Mouse (Mus musculus): Measurements from ENCODE around the gene Acot3. TPM values are rescaled to one million over a fixed set of nuclear protein-coding genes. Genes with fewer than 3 reads are reported as not detected.
"Not testable (repeated sequence)": the region's sequence is repeated elsewhere in the genome, so short reads cannot be mapped to it uniquely, and the experiment has no call there.

Acot3 gene
- total RNA-seq (2021) = 1 to 10 TPM; 3.2 to 3.6 TPM

DNA sequence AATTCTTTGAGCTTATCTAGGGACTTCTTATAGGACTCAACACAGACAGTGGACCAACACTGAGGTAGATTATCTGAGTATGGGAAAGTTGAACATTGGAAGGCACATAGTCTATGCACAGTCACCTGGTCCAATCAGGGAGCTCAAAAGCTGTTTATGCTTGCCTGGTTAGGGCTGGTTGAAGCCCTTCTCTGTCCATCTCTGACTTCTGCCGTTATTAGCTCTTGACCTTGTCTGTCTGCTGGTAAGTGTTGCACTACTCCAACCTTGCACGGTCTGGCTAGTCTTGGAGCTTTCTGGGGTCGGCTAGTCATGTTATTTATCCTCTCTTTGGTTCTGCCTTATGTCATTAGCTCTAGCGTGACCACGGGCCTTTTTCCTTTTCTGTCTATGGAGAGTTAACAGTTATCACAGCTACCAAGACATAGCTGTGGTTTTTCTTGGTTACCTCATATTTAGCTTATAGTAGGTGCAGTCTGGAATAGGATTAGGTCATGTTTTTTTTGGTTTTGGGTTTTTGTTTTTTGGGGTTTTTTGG, at the start of gene Acot3:
TSS of gene Acot3 (plus strand) at position 208 of the 538 bp plus-strand sequence.
- no peak for DNase-seq (ENCODE audit: low spot score in 2 of 2)
- intact Hi-C loops (cut with DNase I) = loop anchor here (2.0 kb wide), 1 partner anchor 19 kb away; no protein-coding TSS in a partner anchor

GRCm38 (mm10) chr12:84003866-84004265, 48.1 kb upstream of the Acot3 start:
- intact Hi-C loops (cut with DNase I) = no loop called here

DNA sequence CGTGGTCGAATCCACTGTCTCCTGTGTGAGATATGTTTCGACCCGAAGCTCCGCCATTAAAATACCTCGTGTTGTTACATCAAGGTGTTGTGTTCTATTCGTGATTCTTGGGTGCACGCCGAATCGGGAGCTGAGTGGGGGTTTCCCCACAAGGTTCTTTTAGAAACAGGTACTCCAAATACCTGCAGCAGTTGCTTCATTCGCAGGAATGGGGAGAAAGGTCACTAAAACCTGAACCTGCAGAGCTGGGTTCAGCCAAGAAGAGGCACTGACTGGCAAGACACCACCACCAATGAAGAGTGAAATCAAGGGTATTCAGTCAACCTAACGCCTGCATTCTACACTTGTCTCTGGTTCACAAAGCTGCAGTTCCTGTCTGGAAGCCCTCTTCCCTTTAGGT, 43.7 kb upstream of the Acot3 start:
- no peak for DNase-seq (ENCODE audit: low spot score in 2 of 2)
- intact Hi-C loops (cut with DNase I) = no loop called here

More at GRCm38 (mm10) chr12:84003866-84004265, 48.1 kb upstream of the Acot3 start:
- DNase-seq (ENCODE audit: low spot score in 2 of 2) = no peak

GRCm38 (mm10) chr12:84008729-84009128, 43.2 kb upstream of the Acot3 start:
- no peak for DNase-seq (ENCODE audit: low spot score in 2 of 2)
- intact Hi-C loops (cut with DNase I) = no loop called here

GRCm38 (mm10) chr12:84009171-84009965, 42.6 kb upstream of the Acot3 start, which contains the start of gene Acot1:
Gene Acot1 (plus strand): TSS chr12:84009490.
- peak; percentile 48 to 53 for DNase-seq (ENCODE audit: low spot score in 2 of 2)
- intact Hi-C loops (cut with DNase I) = not testable (repeated sequence)

DNA sequence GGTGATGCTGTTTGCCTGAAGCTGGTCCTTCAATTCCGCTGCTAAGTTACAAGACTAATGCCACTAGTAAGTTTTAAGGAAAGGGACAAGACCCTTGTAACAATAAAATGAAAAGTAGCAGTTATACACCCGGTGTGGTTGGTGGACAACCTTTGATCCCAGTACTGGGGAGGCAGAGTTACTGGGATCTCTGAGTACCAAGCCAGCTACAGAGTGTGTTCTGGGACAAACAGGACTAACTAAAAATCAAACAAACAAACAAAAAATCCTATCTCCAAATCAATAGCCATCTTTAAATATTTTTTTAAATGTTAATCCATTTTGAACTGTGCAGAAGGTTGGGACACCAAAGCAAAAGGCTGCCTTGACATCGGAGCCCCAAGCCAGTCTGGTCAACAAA, 41.7 kb upstream of the Acot3 start:
- DNase-seq (ENCODE audit: low spot score in 2 of 2) = no peak
- intact Hi-C loops (cut with DNase I) = no loop called here

- DNase-seq (ENCODE audit: low spot score in 2 of 2) = peak; percentile 46 to 53
- intact Hi-C loops (cut with DNase I) = no loop called here
Observed at GRCm38 (mm10) chr12:84011251-84012040, 40.5 kb upstream of the Acot3 start.

DNA sequence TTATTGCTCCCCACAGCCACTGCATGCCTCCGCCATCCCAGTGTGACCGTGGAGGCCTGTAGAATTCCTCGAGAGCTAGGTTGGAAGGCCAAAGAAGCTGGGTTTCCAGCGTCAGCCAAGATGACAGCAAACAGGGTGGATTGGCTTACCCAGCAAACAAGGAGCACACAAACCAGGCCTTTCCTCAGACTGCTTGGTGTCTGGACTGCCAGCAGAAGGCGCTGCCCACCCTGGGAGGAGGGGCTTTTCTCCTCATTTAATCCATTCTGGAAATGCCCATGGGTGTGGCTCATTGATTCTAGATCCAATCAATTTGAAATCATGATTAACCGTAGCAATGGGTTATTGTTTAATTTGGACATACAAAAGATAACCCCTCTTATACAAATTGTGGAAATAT, 38.8 kb upstream of the Acot3 start:
- intact Hi-C loops (cut with DNase I) = no loop called here
- no peak for DNase-seq (ENCODE audit: low spot score in 2 of 2)

GRCm38 (mm10) chr12:84013701-84014100, 38.2 kb upstream of the Acot3 start:
- intact Hi-C loops (cut with DNase I) = no loop called here
- peak in 1 of 2 experiments; percentile 24 for DNase-seq (ENCODE audit: low spot score in 2 of 2)

DNA sequence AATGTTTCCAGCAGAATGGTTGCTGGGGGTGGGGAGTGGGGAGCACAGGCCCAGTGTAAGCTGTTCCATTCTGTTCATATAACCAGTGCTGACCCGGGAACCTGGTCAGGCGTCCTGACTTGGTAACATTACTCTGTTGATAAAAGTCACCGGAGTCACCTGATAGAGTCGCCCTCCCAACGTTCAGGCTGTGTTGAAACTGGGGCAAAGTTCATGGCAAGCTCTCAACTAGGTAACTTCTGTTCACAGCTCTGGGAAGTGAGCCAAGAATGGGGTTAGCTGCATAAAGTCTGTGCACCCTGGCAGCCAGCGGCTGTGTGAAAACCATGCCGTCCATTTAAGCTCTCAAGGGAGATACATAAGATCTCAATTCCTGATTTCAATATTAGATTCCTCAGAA, 31.4 kb upstream of the Acot3 start:
- intact Hi-C loops (cut with DNase I); DNase-seq (ENCODE audit: low spot score in 2 of 2): not testable (repeated sequence)

DNA sequence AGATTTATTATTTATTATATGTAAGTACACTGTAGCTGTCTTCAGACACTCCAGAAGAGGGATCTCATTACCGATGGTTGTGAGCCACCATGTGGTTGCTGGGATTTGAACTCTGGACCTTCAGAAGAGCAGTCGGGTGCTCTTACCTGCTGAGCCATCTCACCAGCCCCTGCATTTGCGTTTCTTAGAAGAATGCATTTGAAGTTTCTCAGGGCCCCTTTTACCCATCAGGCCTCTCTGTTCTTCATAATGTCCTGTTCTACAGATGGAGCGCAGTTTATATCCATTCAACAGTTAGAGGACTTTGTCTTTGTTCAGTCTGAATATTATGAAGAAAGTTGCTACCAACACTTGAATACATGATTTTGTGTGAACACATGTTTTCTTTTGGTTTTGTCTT, 29.7 kb upstream of the Acot3 start:
- DNase-seq (ENCODE audit: low spot score in 2 of 2); intact Hi-C loops (cut with DNase I): not testable (repeated sequence)

- DNase-seq (ENCODE audit: low spot score in 2 of 2) = no peak
- intact Hi-C loops (cut with DNase I) = no loop called here
Observed at GRCm38 (mm10) chr12:84023052-84023745, 28.7 kb upstream of the Acot3 start.

DNA sequence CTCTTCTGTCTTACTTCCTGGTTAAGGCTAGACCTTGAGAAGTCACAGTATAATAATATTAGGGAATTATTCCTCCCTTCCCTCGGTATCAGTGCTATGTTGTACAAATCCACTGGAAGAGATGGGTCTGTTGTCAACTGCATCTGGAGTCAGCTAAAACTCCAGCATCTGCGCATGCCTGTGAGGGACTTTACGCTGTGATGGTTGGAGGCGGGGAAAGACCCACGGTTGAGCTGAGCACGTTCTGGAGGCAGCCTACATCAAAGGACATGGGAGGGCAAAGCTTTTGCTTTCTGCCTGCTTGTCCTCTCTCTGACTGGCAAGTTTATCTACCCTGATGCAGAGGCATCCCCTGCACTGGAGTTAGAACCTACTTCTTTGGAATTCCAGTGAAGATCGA, 26.1 kb upstream of the Acot3 start:
- intact Hi-C loops (cut with DNase I) = no loop called here
- DNase-seq (ENCODE audit: low spot score in 2 of 2) = no peak

- intact Hi-C loops (cut with DNase I); DNase-seq (ENCODE audit: low spot score in 2 of 2): not testable (repeated sequence)
Observed at GRCm38 (mm10) chr12:84028328-84028727, 23.6 kb upstream of the Acot3 start.

GRCm38 (mm10) chr12:84029043-84029442, 22.9 kb upstream of the Acot3 start:
- intact Hi-C loops (cut with DNase I); DNase-seq (ENCODE audit: low spot score in 2 of 2): not testable (repeated sequence)

DNA sequence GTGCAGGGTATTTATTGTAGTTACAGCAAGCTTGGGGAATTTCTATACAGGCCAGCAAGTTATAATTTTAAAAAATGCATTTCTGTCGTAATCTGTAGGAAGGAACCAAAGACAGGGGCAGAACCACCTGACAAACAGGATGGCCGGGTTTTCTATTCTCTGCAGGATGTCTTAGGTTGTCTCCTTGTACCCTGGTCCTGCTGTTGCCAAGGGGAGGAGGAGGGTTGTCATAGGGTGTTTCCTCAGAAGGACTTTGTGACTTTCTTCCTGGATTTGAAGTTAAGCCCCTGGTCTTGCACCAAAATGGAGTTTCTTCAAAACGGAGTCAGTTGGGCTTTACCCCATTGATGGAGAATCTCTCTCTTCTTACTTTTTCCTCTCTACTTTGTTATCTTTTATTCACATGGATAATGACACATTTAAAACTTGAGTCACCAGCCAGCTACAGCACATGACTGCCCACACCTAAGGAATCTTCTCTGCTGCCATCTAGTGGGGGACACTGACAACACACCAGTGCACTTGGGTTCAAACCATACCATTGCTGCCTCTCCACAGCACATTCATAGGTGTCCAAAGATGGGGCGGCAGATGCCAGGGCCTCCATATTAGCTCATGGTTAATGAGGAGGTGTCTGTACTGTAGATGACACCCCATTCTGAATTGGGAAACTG, 21.1 kb upstream of the Acot3 start:
- DNase-seq (ENCODE audit: low spot score in 2 of 2) = peak; percentile 65 to 78
- intact Hi-C loops (cut with DNase I) = loop anchor here (2.0 to 5.0 kb wide), 2 partner anchors 43 to 56 kb away; partner anchors contain the start of gene Acot2

- intact Hi-C loops (cut with DNase I) = loop anchor here (2.0 to 5.0 kb wide), 2 partner anchors 18 to 46 kb away; partner anchors contain the start of gene Acot2
- DNase-seq (ENCODE audit: low spot score in 2 of 2) = no peak
Observed at GRCm38 (mm10) chr12:84032854-84033253, 19.1 kb upstream of the Acot3 start.

GRCm38 (mm10) chr12:84033302-84033701, 18.6 kb upstream of the Acot3 start:
- not testable (repeated sequence) for DNase-seq (ENCODE audit: low spot score in 2 of 2)
- intact Hi-C loops (cut with DNase I) = loop anchor here (2.0 to 5.0 kb wide), 2 partner anchors 17 to 46 kb away; partner anchors contain the start of gene Acot2

DNA sequence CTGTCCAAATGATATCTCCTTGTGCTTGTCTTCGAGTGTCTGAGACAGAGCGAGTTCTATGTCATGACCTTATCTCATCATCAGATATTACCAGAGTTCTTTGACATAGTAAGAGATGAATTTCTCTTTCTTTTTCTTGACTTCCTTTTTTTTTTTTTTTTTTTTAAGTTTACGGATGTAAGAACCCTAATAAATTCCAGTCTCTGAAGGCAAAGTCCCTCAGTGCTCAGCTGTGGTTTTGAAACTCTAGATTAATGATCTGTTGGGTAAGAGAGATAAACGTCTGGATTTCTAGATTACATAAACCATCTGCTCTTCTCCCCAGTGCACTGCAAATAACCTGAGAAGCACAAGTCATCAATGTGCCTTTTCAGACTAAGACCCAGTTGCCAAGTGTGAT, 17.8 kb upstream of the Acot3 start:
- DNase-seq (ENCODE audit: low spot score in 2 of 2) = no peak
- intact Hi-C loops (cut with DNase I) = loop anchor here (5.0 kb wide), 1 partner anchor 47 kb away; the partner anchor contains the start of gene Acot2

All from left cerebral cortex, postnatal 36 days (tissue).